Mouse (Mus musculus): Measurements from ENCODE around the gene Sdccag8. TPM values are rescaled to one million over a fixed set of nuclear protein-coding genes. Genes with fewer than 3 reads are reported as not detected.
A peak's percentile ranks its signal among the peaks of the same experiment; 100 is the strongest.

The Sdccag8 gene
- total RNA-seq, 2 experiments from 2014 or later = 11.2 to 12.7 TPM

DNA sequence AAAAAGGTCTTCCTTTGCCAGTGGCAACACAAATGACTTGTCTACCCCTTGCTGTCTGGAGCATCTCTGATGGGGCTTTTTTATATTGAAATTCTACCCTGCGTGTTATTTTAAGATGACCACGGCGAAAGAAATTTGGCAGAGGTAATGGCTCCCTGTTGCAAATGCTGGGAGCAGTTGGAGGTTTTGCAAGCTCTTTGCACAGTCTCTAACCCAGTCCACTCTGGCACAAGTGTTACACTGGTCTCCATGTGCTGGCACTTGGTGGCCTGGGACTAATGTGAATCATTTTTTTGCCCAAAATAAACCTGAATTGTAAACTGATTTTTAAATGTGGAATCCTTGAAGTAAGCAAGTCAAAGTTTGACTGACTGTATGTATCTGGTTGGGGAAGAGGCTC, 199.3 kb downstream of the Sdccag8 start:
- DNase-seq (ENCODE audit: extremely low spot score in 1 of 2, low spot score in 2 of 2) = no peak
- intact Hi-C loops (cut with DNase I) = no loop called here

- intact Hi-C loops (cut with DNase I) = no loop called here
- no peak for DNase-seq (ENCODE audit: extremely low spot score in 1 of 2, low spot score in 2 of 2)
Measured at GRCm38 (mm10) chr1:177014346-177014745, 199.9 kb downstream of the Sdccag8 start.

DNA sequence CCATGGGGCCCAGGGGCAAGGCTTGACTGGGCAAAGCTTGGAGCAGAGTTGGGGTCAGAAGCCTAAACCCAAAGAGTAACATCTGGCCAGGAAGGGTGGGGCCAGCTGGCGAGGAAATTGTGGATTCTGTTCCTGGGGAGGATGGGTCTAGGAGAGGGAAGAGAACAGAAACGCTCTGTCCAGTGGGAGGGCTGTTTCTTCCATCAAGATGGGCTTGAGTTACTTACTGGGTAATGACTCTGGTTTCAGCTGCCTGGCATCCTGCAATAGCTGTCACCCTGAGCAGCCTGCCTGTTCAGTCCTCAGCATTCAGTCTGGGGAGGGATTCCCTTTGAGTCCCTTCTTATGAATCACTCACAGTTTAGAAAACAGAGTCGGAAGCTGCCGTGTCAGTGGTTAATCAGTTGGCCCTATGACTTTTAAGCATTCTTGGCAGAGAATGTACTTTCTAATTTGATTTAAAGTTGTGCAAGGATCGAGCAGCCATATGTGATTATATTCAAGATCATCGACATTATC, 200.5 kb downstream of the Sdccag8 start:
- intact Hi-C loops (cut with DNase I) = no loop called here
- no peak for DNase-seq (ENCODE audit: extremely low spot score in 1 of 2, low spot score in 2 of 2)

DNA sequence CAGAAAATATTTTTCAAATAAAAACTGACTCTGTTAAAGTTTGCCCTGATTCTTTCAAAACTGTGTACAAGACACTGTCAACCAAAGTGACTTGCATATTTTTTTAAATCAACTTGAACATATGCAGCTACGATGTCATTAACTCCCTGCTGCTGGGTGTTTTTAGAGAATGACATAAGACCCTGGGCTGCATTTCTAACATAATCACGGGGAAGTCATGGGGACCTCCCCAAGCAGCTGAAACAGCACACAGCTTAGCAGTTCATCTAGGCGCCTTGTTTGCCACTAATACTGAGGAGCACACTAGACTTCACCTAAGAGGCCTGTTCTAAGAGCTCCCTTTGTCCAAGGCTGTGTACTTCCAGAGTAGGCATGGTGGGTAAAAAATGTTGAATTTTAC, 201.5 kb downstream of the Sdccag8 start:
- intact Hi-C loops (cut with DNase I) = no loop called here
- no peak for DNase-seq (ENCODE audit: extremely low spot score in 1 of 2, low spot score in 2 of 2)

GRCm38 (mm10) chr1:177016729-177017128, 202.3 kb downstream of the Sdccag8 start:
- no peak for DNase-seq (ENCODE audit: extremely low spot score in 1 of 2, low spot score in 2 of 2)
- intact Hi-C loops (cut with DNase I) = no loop called here

- intact Hi-C loops (cut with DNase I) = no loop called here
Measured at GRCm38 (mm10) chr1:177018750-177019149, 204.3 kb downstream of the Sdccag8 start.

DNA sequence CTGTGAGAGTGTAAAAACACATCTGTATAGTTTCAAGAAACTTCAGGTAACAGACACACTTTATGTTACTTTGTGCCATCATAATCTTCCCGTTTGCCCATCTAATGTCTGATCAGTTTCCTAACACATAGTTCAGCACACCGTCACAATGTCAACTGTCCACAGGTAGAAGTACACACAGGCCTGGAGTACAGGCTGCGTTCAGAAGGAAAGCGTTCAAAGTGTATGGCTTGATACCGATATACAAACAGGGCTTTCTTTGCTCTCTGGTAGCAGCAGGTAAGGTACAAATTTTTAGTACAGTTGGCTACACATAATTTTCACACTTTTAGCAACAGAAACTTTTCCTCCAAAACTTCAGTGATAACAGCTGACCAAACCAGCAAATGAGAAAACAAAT, 205.2 kb downstream of the Sdccag8 start:
- intact Hi-C loops (cut with DNase I) = no loop called here
- DNase-seq (ENCODE audit: extremely low spot score in 1 of 2, low spot score in 2 of 2) = no peak

More at GRCm38 (mm10) chr1:177018750-177019149, 204.3 kb downstream of the Sdccag8 start:
- no peak for DNase-seq (ENCODE audit: extremely low spot score in 1 of 2, low spot score in 2 of 2)

GRCm38 (mm10) chr1:177022751-177023150, 208.3 kb downstream of the Sdccag8 start:
- no peak for DNase-seq (ENCODE audit: extremely low spot score in 1 of 2, low spot score in 2 of 2)
- intact Hi-C loops (cut with DNase I) = no loop called here

DNA sequence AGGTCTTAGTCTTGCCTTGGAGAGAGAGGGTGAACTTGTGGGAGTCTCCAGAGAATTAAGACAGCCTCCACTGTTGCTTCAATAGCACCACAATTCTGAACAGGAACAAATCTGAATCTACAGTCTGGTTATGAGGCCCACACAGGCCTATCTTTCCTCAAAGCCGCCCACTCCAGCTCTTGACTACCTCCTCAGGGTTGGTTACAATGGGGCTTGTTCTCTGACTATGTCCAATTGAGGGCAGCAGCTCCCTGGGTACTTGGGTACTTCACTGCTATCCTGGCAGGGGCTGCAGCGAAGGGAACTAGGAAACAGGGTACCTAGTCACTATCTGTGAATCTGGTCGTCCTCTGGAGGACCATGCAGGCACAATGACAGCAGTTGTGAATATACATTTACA, 213.2 kb downstream of the Sdccag8 start:
- no peak for DNase-seq (ENCODE audit: extremely low spot score in 1 of 2, low spot score in 2 of 2)
- intact Hi-C loops (cut with DNase I) = no loop called here

DNA sequence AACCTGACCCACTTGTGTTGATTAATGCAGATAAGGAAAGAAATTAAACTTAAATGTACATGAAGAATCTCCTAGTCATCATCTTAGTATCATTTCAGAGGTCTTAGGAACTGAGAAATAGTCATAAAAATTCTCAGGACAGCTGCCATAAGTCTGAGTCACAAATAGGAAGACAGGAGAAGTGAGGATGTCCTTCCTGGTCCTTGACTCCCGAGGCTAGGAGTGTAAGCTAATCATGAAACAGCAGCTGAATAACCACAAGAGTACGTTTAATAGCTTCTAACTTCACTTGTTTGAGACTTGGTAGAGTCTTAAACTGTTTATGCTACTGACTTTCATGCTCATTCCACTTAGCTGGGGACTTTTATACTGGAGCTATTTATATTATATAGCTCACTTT, 214.6 kb downstream of the Sdccag8 start:
- intact Hi-C loops (cut with DNase I) = no loop called here
- no peak for DNase-seq (ENCODE audit: extremely low spot score in 1 of 2, low spot score in 2 of 2)

DNA sequence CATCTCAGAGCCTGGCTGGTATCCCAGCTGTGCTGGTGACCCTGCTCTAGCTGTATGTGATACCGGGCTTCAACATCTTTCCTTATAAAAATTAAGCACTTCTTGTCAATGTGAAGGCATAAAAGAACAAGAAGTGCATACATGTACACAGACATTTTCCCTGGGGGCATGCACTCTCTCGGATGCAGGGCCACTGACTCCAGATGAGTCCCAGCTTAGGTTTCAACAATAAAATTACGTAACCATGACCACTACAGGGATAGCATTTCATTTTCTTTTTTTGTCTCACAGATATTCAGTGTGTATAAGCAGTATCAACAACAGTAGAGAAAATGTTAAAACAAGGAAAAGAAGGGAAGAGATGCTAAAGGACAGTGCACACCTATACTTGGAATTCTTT, 216.2 kb downstream of the Sdccag8 start:
- DNase-seq (ENCODE audit: extremely low spot score in 1 of 2, low spot score in 2 of 2) = no peak
- intact Hi-C loops (cut with DNase I) = no loop called here

DNA sequence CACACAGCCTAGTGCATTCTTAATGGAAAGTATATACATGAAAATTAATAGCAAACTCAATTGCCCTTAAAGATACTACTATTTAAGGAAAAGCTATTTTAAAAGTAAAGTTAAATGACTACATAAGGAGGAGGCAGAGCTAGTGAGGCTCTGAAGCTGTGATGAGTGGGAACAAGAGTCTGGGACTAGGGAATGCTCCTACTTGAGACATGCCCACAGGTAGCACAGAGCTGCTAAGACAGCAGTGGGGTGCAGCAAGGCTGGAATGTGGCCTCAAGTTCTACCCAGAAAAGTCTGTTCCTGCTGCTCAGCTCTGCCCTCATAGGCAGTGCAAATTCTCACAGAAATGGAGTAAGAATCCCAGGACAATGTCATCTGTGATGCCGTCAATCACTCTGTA, 216.7 kb downstream of the Sdccag8 start:
- no peak for DNase-seq (ENCODE audit: extremely low spot score in 1 of 2, low spot score in 2 of 2)
- intact Hi-C loops (cut with DNase I) = no loop called here

DNA sequence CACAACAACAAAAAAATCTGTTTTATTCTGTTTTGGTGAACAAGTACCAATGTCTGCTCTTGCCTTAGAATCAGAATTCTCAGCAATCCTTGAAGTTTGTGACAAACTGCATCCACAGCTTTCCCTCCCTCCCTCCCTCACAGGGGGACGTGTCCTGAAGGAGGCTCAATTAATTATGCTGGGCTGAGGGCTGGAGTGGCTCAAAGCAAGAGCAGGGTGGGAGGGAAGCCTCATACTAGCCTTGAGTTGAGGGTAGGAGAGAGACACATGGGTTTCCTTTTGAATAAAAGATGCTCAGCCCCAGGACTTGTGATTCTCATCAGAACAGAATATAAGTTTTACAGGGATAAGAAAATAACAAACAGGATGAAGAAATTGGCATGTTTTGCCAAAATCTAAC, 217.8 kb downstream of the Sdccag8 start:
- intact Hi-C loops (cut with DNase I) = no loop called here

GRCm38 (mm10) chr1:177035460-177035859, 221.0 kb downstream of the Sdccag8 start:
- DNase-seq (ENCODE audit: extremely low spot score in 1 of 2, low spot score in 2 of 2) = no peak
- intact Hi-C loops (cut with DNase I) = no loop called here

More for the DNA sequence above, 217.8 kb downstream of the Sdccag8 start:
- no peak for DNase-seq (ENCODE audit: extremely low spot score in 1 of 2, low spot score in 2 of 2)

- intact Hi-C loops (cut with DNase I) = no loop called here
- DNase-seq (ENCODE audit: extremely low spot score in 1 of 2, low spot score in 2 of 2) = no peak
Measured at GRCm38 (mm10) chr1:177038383-177038782, 223.9 kb downstream of the Sdccag8 start.

- peak in 1 of 2 experiments; percentile 43 for DNase-seq (ENCODE audit: extremely low spot score in 1 of 2, low spot score in 2 of 2)
- intact Hi-C loops (cut with DNase I) = no loop called here
Measured at GRCm38 (mm10) chr1:177039093-177039674, 224.7 kb downstream of the Sdccag8 start.

DNA sequence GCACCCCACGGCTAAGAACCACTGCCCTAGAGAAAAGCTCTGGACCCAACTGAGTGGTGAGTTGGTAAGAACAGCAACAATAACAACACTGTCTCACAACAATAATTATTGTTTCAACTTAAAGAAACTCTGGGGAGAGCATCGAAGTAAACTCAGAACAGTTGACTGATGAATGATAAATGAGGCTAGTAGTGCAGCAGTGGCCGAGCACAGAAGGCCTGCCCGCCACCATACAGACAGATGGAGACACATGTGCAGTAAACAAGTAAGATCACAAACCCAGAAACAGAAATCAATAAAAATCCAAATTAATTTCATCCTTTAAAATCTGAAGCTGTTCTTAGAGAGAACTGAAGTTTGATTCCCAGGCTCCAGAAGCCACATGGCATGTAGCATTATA, 225.6 kb downstream of the Sdccag8 start:
- DNase-seq (ENCODE audit: extremely low spot score in 1 of 2, low spot score in 2 of 2) = no peak
- intact Hi-C loops (cut with DNase I) = no loop called here

- intact Hi-C loops (cut with DNase I) = no loop called here
- DNase-seq (ENCODE audit: extremely low spot score in 1 of 2, low spot score in 2 of 2) = no peak
Measured at GRCm38 (mm10) chr1:177045885-177046284, 231.4 kb downstream of the Sdccag8 start.

GRCm38 (mm10) chr1:177046963-177047362, 232.5 kb downstream of the Sdccag8 start:
- no peak for DNase-seq (ENCODE audit: extremely low spot score in 1 of 2, low spot score in 2 of 2)
- intact Hi-C loops (cut with DNase I) = no loop called here

DNA sequence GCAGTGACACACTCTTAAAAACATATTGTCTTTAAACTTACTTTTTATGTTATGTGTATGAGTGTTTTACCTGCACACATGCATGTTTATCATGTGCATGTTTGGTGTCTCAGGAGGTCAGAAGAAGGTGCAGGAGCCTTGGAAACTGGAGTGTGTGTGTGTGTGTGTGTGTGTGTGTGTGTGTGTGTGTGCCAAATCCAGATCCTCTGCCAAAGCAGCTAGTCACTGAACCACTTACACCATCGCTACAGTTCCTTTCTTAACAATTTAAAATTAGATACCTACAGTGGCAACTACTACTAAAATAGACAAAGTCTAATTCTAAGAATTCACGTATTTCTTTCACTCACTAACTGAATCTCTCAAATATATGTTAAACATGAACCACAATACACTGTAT, 234.3 kb downstream of the Sdccag8 start:
- intact Hi-C loops (cut with DNase I) = no loop called here
- no peak for DNase-seq (ENCODE audit: extremely low spot score in 1 of 2, low spot score in 2 of 2)

DNA sequence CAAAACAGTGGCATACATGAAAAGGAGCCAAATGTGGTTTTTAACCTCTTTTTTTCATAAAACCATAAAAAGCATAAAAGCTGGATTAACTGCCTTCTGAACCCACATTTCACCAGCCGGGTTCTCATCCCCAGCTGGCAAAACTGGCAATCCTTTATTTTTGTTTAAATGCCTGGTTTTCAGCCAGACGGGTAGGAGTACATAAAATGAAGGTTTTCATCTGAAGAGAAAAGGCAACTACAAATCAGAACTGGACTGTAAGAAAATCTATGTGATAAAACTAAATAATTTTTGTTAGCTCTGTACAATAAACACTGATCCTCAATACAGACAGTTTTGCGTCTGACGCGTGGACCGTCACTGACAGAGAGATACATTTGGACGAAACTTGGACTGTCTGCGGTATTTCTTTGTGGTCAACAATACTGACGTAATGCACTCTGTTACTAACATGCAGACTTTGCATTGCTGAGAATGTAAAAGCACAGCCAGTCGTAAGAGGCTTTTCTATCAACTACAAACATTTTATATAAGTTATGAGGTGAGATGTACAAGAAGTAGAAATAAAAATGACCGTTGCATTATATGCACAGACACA, 237.0 kb downstream of the Sdccag8 start:
- DNase-seq (ENCODE audit: extremely low spot score in 1 of 2, low spot score in 2 of 2) = no peak
- intact Hi-C loops (cut with DNase I) = loop anchor here (10.0 kb wide), 1 partner anchor 393 kb away; the partner anchor contains the start of gene Zbtb18
